Mouse (Mus musculus) E14TG2a.4 (cell line): ENCODE results near the gene C130050O18Rik.

ENCODE experiments used
- H3K27me3 ChIP-seq: 2 replicates; pipeline ENCODE4 v1.6.1; 2014; ENCODE audit warnings: low read length, control low read depth; ENCODE audit not compliant: insufficient read depth
- H3K36me3 ChIP-seq: 2 replicates; pipeline ENCODE4 v1.6.1; 2014; ENCODE audit warnings: low read length, control low read depth; ENCODE audit not compliant: insufficient read depth
- H3K4me1 ChIP-seq: replicated peaks from 2 replicates; pipeline ENCODE4 v1.6.1; 2014; ENCODE audit warnings: low read depth, low read length, control low read depth
- H3K4me3 ChIP-seq: replicated peaks from 2 replicates; pipeline ENCODE4 v1.5.1; 2014; ENCODE audit warnings: mild to moderate bottlenecking, low read length
- H3K9me3 ChIP-seq: 2 replicates; pipeline ENCODE4 v1.6.1; 2014; ENCODE audit warnings: low read length, control low read depth
- CTCF ChIP-seq: conservative IDR thresholded peaks from 2 replicates; pipeline ENCODE4 v1.5.1; 2014; ENCODE audit warnings: low read length
- NANOG ChIP-seq: IDR thresholded peaks from 2 replicates; pipeline ENCODE4 v1.6.1; 2014; ENCODE audit warnings: borderline replicate concordance, low read length, mixed read lengths
- POU5F1 ChIP-seq: IDR thresholded peaks from 2 replicates; pipeline ENCODE4 v1.6.1; 2014; ENCODE audit warnings: low read length, borderline replicate concordance

Gene C130050O18Rik

GRCm38 (mm10) chr5:139377468-139378270 lies 27.4 kb upstream of the C130050O18Rik start, which contains the start of gene Gpr146:
TSS of gene Gpr146 (plus strand) at chr5:139377697.
- TF ChIP-seq NANOG, result no peak
- TF ChIP-seq POU5F1, result no peak
- no peak for TF ChIP-seq CTCF
- H3K4me1 ChIP-seq, result peaks cover 83% of the 10 kb centered on the region
- H3K36me3 ChIP-seq, result peaks cover 23% of the 10 kb centered on the region
- 0 out of 2 replicates have a peak, but pooled peaks cover 4% of the 10 kb centered on the region for H3K27me3 ChIP-seq
- H3K9me3 ChIP-seq, result no peaks in the 10 kb centered on the region
- H3K4me3 ChIP-seq, result no peak within 1 kb of the TSS

GRCm38 (mm10) chr5:139378271-139378556 lies 26.9 kb upstream of the C130050O18Rik start:
- H3K36me3 ChIP-seq, result peaks cover 23% of the 10 kb centered on the region
- 0 out of 2 replicates have a peak, but pooled peaks cover 4% of the 10 kb centered on the region for H3K27me3 ChIP-seq
- TF ChIP-seq CTCF (no peak), POU5F1 (no peak), NANOG (no peak)
- no peaks in the 10 kb centered on the region for H3K9me3 ChIP-seq
- H3K4me3 ChIP-seq, result no peak overlapping the region
- H3K4me1 ChIP-seq, result peaks cover 83% of the 10 kb centered on the region

- TF ChIP-seq CTCF (no peak), NANOG (no peak), POU5F1 (no peak)
- Histone ChIP-seq H3K36me3 (peaks cover 23% of the 10 kb centered on the region), H3K4me3 (0 out of 2 replicates have a peak overlapping the region, but pooled peaks have one; percentile 85), H3K9me3 (no peaks in the 10 kb centered on the region), H3K4me1 (peaks cover 85% of the 10 kb centered on the region), H3K27me3 (0 out of 2 replicates have a peak, but pooled peaks cover 4% of the 10 kb centered on the region)
Observed at GRCm38 (mm10) chr5:139378986-139379629, 26.0 kb upstream of the C130050O18Rik start.

GRCm38 (mm10) chr5:139379771-139380384 lies 25.2 kb upstream of the C130050O18Rik start:
- no peak for TF ChIP-seq POU5F1
- TF ChIP-seq CTCF, result no peak
- no peak for TF ChIP-seq NANOG
- Histone ChIP-seq H3K4me1 (peaks cover 83% of the 10 kb centered on the region), H3K4me3 (peak overlapping the region; percentile 85), H3K36me3 (peaks cover 28% of the 10 kb centered on the region), H3K9me3 (no peaks in the 10 kb centered on the region), H3K27me3 (0 out of 2 replicates have a peak, but pooled peaks cover 4% of the 10 kb centered on the region)

DNA sequence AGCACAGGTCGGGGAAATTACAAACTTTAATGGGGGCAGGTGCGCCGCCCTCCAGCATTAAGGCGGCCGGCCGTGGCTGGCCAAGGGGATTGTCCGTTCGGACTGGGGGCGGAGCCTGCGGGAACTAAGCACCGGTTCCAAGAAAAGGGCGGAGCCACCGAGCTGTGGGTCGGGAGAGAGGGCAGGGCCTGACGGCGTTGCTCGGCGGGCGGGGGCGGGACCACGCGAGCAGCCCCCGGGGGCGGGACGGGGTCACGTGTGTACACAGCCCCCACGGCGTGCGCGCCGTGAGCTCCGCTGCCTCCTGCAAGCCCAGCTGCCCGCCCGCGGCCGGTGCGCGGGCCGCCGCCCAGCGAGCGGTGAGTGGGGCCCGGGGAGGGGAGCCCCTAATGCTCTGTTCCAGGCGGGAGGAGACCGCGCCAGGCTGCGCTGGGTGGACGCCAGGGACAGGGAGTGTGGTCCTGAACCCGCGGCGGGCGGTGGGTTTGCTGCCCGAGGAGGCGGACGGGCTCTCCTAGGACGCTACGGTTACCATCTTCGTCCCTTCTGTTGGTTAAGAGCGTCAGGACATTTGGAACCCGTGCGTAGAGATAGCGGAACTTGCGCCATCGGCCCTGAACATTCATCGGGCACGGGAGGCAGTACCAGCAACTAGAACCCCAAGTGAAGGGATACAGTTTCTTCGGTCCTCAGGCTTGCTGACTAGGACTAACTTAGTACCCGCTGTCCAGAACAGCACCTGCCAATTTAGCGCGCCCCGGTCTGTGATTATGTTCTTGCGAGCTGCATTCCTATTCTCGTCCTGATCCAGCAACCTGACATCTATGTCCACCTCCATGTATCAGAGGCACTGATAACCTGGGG lies 24.5 kb upstream of the C130050O18Rik start:
- Histone ChIP-seq H3K9me3 (no peaks in the 10 kb centered on the region), H3K4me3 (peak overlapping the region; percentile 85), H3K27me3 (0 out of 2 replicates have a peak, but pooled peaks cover 4% of the 10 kb centered on the region), H3K4me1 (peaks cover 82% of the 10 kb centered on the region), H3K36me3 (peaks cover 30% of the 10 kb centered on the region)
- TF ChIP-seq NANOG (no peak), POU5F1 (no peak), CTCF (no peak)

- H3K27me3 ChIP-seq, result 0 out of 2 replicates have a peak, but pooled peaks cover 4% of the 10 kb centered on the region
- H3K36me3 ChIP-seq, result peaks cover 34% of the 10 kb centered on the region
- H3K4me1 ChIP-seq, result peaks cover 78% of the 10 kb centered on the region
- H3K4me3 ChIP-seq, result peak overlapping the region; percentile 5; the same call in 1 of the 2 replicates
- no peak for TF ChIP-seq CTCF
- TF ChIP-seq POU5F1, result no peak
- no peaks in the 10 kb centered on the region for H3K9me3 ChIP-seq
Observed at GRCm38 (mm10) chr5:139381586-139382513, 23.2 kb upstream of the C130050O18Rik start.

- H3K36me3 ChIP-seq, result peaks cover 26% of the 10 kb centered on the region
- H3K4me1 ChIP-seq, result peaks cover 76% of the 10 kb centered on the region
- H3K4me3 ChIP-seq, result no peak overlapping the region
- H3K9me3 ChIP-seq, result no peaks in the 10 kb centered on the region
- H3K27me3 ChIP-seq, result 0 out of 2 replicates have a peak, but pooled peaks cover 4% of the 10 kb centered on the region
- no peak for TF ChIP-seq POU5F1
- TF ChIP-seq CTCF, result no peak
- no peak for TF ChIP-seq NANOG
Observed at GRCm38 (mm10) chr5:139382760-139383159, 22.3 kb upstream of the C130050O18Rik start.
